Mouse (Mus musculus) hematopoietic stem cell, adult 5-6 weeks (primary cell): ENCODE data around the gene Mink1. TPM values are rescaled to one million over a fixed set of nuclear protein-coding genes. Genes with fewer than 3 reads are reported as not detected.
"Not testable (repeated sequence)": the region's sequence is repeated elsewhere in the genome, so short reads cannot be mapped to it uniquely, and the experiment has no call there.

Experiments used
- ATAC-seq, 2 experiments: fragments of 125-278 bp in 1 of 2; replicated peaks in 1 of 2; 2 replicates each; pipeline ENCODE4 v1.8.0; 2016 to 2017; ENCODE audit warnings: inconsistent platforms in 2 of 2, mild to moderate bottlenecking in 2 of 2, moderate number of reproducible peaks in 2 of 2, low read depth in 1 of 2, moderate TSS enrichment in 1 of 2; ENCODE audit not compliant: low FRiP score in 2 of 2, poor library complexity in 2 of 2, severe bottlenecking in 2 of 2, insufficient read depth in 1 of 2, low TSS enrichment in 1 of 2
- total RNA-seq: library from RNA; stranded (forward); fragments of 172-1452, 232-1000 nt; gene quantifications from 2 replicates; pipeline ENCODE4 v1.2.3, GENCODE M21; 2017

Gene Mink1
- total RNA-seq, 1 experiment from 2014 or later = 26.4 TPM

GRCm38 (mm10) chr11:70540928-70541327 is 21.8 kb upstream of the Mink1 start:
- no peak for ATAC-seq

DNA sequence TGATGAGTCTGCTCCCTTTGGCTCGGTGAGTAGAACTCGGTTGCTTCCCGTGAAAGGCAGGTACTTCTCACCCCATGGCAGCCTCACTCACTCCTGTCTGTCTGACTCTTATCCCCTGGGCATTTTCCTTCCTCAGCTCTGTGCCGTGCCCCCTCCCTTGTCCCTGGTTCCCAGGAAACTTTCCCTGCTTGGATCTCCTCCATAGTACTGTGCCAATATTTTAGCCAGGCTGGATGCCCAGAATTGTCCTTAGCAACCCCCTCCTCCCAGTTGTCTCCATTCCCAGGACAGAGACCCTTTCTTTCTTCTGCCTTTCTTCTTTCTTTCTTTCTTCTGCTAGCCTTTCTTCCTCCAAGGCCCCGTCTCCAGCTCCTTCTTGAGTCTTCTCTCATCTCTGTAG is 21.3 kb upstream of the Mink1 start:
- ATAC-seq = no peak

GRCm38 (mm10) chr11:70544496-70544895 is 18.2 kb upstream of the Mink1 start:
- ATAC-seq = no peak

GRCm38 (mm10) chr11:70551526-70551925 is 11.2 kb upstream of the Mink1 start:
- ATAC-seq = no peak

GRCm38 (mm10) chr11:70553940-70554339 is 8.7 kb upstream of the Mink1 start:
- no peak for ATAC-seq

- no peak for ATAC-seq
Observed at GRCm38 (mm10) chr11:70557545-70557944, 5.1 kb upstream of the Mink1 start.

- no peak for ATAC-seq
Observed at GRCm38 (mm10) chr11:70561937-70562286, 769 bp upstream of the Mink1 start.

DNA sequence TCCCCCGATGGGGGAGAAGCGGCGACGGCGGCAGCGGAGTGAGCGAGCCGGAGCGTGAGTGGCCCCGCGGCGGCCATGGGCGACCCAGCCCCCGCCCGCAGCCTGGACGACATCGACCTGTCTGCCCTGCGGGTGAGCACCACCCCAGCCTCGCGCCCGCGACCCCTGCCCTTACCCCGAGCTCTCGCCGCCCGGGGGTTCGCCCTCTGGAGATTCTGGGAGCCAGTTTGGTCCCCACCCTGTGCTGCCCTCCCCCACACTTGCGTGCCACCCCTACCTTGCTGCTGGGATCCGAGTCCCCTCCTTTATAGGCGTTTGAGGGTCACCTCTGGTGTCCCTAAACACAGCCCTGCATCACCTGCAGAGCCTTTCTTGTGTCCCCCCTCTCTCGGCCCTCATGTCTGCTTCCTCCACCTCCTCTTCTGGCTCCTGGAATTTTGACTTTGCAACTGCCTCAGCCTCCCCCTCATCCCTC is 351 bp downstream of the Mink1 start:
- no peak for ATAC-seq

- no peak for ATAC-seq
Observed at GRCm38 (mm10) chr11:70563470-70564275, 992 bp downstream of the Mink1 start.

DNA sequence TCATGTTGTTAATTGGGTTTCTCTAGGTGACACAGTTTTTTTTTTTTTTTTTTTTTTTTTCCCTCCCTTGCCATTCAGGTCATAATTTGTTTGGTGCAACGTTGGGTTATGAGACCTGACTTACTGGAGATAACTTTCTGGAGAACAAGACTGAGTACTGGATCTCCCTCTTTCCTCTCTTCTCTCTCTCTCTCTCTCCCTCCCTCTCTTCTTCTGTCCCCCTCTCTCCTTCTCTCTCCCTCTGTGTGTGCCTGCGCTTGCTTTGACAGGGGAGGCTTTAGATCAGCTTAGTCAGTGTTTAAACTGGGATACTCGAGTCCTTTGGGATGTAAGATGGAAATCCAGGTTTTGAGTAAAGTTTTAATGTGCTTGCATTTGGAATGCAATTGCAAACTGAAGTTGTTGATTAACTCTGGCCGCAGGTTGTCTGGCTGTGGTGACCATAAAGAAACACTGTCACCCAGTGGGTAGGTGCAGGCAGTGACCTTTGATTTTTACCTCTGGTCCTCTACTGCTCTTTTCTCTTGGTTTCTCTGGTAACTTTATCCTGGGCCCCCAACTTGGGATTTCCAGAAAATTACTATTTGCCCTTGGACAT is 1.7 kb downstream of the Mink1 start:
- ATAC-seq = no peak

DNA sequence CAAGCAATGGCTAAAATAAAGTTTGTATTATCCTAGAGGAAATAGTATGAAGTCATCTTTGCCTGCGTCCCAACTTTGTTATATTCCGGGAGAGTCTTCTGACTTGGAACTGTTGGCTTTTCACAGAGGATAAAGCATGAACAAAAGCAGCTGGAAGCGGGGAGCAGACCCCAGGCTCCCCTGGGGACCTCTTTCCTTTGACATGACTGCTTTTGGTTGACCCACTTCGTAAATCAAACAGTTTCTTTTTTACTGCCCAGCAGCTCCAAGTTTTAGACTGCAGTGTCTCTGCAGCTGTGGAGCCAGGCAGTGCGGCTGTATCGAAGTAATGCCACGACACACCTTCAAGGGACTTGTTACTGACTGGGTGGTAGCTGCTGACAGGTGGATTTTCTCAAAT is 3.9 kb downstream of the Mink1 start:
- no peak for ATAC-seq

DNA sequence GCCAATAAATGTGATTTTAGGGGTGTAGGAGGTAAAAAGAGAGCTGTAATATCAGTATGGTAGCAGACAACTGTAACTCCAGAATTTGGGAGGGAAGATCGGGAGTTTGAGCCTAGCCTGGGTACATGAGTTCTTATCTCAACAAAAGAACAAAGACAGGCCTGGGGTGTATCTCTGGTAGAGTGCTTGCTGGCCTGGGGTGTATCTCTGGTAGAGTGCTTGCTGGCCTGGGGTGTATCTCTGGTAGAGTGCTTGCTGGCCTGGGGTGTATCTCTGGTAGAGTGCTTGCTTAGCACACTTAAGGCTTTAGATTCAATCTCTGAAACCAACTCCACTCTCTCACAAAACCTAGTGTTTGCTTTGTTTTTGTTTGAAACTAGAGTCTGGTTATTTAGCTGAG is 7.9 kb downstream of the Mink1 start:
- not testable (repeated sequence) for ATAC-seq

- no peak for ATAC-seq
Observed at GRCm38 (mm10) chr11:70571641-70572040, 9.0 kb downstream of the Mink1 start.

DNA sequence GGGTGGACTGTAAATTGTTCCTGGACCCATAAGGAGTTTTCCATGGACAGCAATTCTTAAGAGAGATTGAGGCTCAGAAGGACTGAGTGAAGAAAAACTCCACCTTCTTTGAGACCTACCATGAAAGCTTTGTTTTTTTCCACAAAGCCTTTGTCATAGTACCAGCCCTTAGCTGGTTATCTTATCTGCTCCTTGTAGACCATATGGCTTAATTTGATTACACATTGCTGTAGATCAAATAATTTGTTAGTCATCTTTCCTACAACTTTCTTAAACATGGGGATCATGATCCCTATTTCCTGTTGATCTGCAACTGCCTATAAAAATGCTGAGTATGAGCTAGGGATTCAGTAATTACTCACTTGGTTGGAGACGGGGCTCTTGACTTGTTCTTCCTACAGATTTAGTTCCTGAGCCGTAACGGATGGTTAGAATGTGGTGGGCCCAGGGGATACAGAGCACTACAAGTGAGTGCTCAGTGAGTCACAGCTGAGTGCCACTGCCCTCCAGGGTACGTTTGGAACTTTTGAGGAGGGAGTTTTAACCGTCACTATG is 9.7 kb downstream of the Mink1 start:
- ATAC-seq = no peak

GRCm38 (mm10) chr11:70573872-70574271 is 11.2 kb downstream of the Mink1 start:
- ATAC-seq = no peak

DNA sequence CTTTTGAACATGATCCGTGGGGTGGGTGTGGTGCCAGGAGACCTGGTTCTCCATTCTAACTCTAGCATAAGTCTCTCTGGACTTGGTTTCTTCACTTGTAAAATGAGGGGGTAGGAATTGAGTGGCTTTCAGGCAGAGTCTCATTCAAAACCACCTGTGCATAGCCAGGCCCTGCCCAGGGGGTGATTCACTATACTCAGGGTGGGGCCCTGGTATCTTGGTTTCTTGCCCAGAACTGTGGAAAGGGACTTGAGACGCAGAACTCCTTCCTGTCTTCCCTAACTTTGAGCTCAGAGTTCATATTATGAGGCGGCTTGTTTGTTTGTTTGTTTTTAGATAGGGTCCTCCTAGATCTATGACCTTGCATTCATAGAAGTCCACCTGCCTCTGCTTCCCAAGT is 14.5 kb downstream of the Mink1 start:
- ATAC-seq = no peak

DNA sequence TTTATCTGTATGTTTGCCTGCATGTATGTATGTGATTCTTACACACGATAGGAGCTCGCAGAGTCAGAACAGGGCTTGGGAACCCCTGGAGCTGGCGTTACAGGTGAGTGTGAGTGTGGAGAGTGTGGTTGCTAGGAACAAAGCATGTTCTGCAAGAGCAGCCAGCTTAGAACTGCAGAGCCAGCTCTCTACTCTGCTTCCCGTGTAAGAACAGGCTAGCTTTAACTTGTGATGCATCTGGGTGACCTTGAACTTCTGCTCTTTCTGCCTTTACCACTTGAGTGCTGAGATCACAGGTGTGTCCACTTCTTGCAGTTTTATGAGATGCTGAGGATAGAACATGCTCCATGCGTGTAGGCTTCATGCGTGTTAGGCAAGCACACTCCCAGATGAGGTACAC is 16.3 kb downstream of the Mink1 start:
- no peak for ATAC-seq

DNA sequence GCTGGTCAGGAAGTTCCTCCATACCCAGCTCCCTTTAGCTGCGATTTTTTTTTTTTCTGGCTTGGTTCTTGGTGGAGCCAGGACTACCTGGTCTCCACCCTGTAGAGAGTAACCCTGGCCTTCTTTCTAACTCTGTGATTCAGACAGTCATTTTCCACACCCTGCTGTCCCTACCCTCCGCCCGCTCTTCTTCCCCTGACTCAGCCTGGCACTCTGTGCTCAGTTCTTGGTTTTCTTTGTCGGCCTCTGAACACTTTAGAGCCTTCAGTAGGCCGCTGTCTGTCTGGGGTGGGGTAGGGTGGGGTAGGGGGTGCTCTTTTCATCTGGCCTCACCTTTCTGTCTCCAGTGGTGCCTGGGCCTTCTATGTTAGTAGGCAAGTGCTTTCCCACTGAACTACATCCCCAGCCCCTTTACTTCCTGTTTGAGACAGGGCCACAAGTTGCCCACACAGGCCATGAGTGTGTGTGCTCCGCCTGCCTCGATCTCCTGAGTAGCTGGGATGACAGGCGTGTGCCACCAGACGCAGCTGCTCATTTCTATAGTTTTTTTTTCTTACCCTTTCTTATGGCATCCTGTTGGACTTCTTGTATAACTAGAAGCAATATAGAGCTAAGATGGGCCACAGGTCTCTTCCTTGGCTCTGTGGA is 17.2 kb downstream of the Mink1 start:
- ATAC-seq = peak; percentile 43 to 44; a peak in 2 of 4 replicates
